Mouse (Mus musculus) midbrain, postnatal 0 days (tissue): ENCODE measurements around the gene I830077J02Rik. TPM values are rescaled to one million over a fixed set of nuclear protein-coding genes. Genes with fewer than 3 reads are reported as not detected.
"Not testable (repeated sequence)": the region's sequence is repeated elsewhere in the genome, so short reads cannot be mapped to it uniquely, and the experiment has no call there.

Source experiments
- ATAC-seq: fragments of 200-750 bp; cut with Nextera tagmentation; 2 replicates; pipeline ENCODE4 v1.8.0; 2017; ENCODE audit warnings: moderate number of reproducible peaks, mild to moderate bottlenecking, moderate TSS enrichment, moderate library complexity; ENCODE audit not compliant: low FRiP score
- DNase-seq: peaks from one replicate; pipeline ENCODE4 v3.0.0-alpha.2; 2015; ENCODE audit warnings: low spot score
- H3K27ac ChIP-seq: fragments of 300-500 bp; sonication (generic); 2 replicates; pipeline ENCODE4 v1.5.1; 2014; ENCODE audit warnings: low read depth, mild to moderate bottlenecking, low read length, mixed read lengths
- H3K27me3 ChIP-seq: fragments of 300-500 bp; sonication (generic); 2 replicates; pipeline ENCODE4 v1.6.1; 2014; ENCODE audit warnings: low read length, control low read depth, mixed read lengths; ENCODE audit not compliant: insufficient read depth
- H3K36me3 ChIP-seq: fragments of 300-500 bp; sonication (generic); 2 replicates; pipeline ENCODE4 v1.6.1; 2014; ENCODE audit warnings: low read length, control low read depth, mixed read lengths; ENCODE audit not compliant: insufficient read depth
- H3K4me1 ChIP-seq: fragments of 300-500 bp; sonication (generic); 2 replicates; pipeline ENCODE4 v1.6.1; 2014; ENCODE audit warnings: mild to moderate bottlenecking, control low read depth, antibody characterized with exemption, low read length, mixed read lengths; ENCODE audit not compliant: insufficient read depth
- H3K4me2 ChIP-seq: fragments of 300-500 bp; sonication (generic); 2 replicates; pipeline ENCODE4 v1.6.1; 2014; ENCODE audit warnings: low read depth, mild to moderate bottlenecking, low read length, mixed read lengths; ENCODE audit not compliant: poor library complexity, severe bottlenecking
- H3K4me3 ChIP-seq: fragments of 300-500 bp; sonication (generic); 2 replicates; pipeline ENCODE4 v1.5.1; 2014; ENCODE audit warnings: low read depth, mild to moderate bottlenecking, low read length, moderate library complexity
- H3K9ac ChIP-seq: fragments of 300-500 bp; sonication (generic); replicated peaks from 2 replicates; pipeline ENCODE4 v1.6.1; 2014; ENCODE audit warnings: mild to moderate bottlenecking, low read length, moderate library complexity, mixed read lengths; ENCODE audit not compliant: poor library complexity, severe bottlenecking
- H3K9me3 ChIP-seq: fragments of 300-500 bp; sonication (generic); 2 replicates; pipeline ENCODE4 v1.6.1; 2016; ENCODE audit warnings: low read length, control low read depth
- CTCF ChIP-seq: IDR thresholded peaks from 2 replicates; pipeline ENCODE4 v1.5.1; 2016; ENCODE audit warnings: antibody characterized with exemption, mild to moderate bottlenecking
- WGBS: fragments of 180-500 bp; shearing (Covaris S2); extraction: QIAGEN DNeasy Blood & Tissue Kit; methylation state at CpG from one replicate; pipeline ENCODE4 v1.1.7; 2014; 5-methylcytosine and 5-hydroxymethylcytosine counted together
- polyA plus RNA-seq: library from polyadenylated mRNA; unstranded; fragments of >200 nt; fragmentation: Nextera tagmentation; extraction: Ambion mirVana; gene quantifications from 2 replicates; pipeline ENCODE4 v1.2.1, GENCODE M21; 2015
- total RNA-seq: library from RNA; depleted of rRNA; stranded (reverse); fragments of >200 nt; gene quantifications from 2 replicates; pipeline ENCODE4 v1.2.3, GENCODE M21; 2014

Gene I830077J02Rik
- total and polyA plus RNA-seq, 2 experiments from 2014 or later, result 0.25 to 1.0 TPM

DNA sequence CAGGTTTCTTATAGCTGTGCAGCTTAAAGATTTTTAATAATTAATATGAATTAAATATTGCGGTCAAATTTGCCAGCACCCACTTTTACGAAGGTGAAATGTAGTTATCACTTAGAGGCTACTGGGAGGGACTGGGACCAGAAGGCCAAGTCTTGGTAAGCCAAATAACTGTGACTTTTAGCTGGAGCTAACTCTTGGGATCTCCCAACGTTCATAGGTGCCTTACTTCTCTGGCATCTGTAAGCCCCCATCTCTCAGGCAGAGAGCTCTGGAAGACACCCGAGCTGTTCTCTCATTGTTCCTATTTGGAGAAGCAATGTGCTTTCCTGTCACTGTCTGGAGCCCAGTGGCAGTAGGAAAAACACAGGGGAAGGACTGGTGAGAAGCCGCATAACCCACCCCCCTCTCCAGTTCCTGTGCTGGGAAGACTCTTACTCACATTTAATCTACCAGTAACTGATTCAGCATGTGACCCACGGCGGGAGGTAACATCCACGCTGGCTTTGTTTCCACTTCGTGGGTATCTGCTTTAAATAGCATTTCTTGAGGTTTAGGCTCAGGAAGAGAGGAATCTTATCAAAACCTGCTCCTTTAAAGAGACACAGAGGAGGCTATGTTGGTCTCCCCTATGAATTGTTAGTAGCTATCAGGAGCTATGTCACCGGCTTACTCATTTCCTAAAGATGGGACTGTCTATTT lies 14.7 kb downstream of the I830077J02Rik start:
- no peak for TF ChIP-seq CTCF
- Histone ChIP-seq H3K36me3 (no peaks in the 10 kb centered on the region), H3K9ac (no peak overlapping the region), H3K9me3 (no peaks in the 10 kb centered on the region), H3K4me3 (no peak overlapping the region), H3K27ac (no peak overlapping the region), H3K27me3 (no peaks in the 10 kb centered on the region), H3K4me1 (no peaks in the 10 kb centered on the region), H3K4me2 (no peak overlapping the region)
- ATAC-seq (no peak), DNase-seq (no peak)
- WGBS, result 58% methylated on average over 10 of the region's 10 CpGs

DNA sequence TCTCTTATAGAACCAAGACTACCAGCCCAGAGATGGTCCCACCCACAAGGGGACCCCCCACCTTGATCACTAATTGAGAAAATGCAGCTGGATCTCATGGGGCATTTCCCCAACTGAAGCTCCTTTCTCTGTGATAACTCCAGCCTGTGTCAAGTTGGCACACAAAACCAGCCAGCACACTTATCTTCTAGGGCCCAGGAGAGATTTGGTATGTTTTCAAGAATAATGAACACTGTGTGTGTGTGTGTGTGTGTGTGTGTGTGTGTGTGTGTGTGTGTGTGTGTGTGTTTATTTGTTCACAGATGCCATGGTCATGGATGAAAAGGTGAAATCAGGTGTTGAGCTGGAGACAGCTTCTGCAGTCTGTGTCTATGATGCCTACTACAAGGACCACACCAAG lies 16.0 kb downstream of the I830077J02Rik start:
- H3K9me3 ChIP-seq, H3K4me1 ChIP-seq, H3K4me2 ChIP-seq, ATAC-seq, H3K27me3 ChIP-seq, H3K9ac ChIP-seq, H3K27ac ChIP-seq, H3K36me3 ChIP-seq, H3K4me3 ChIP-seq, DNase-seq: not testable (repeated sequence)

DNA sequence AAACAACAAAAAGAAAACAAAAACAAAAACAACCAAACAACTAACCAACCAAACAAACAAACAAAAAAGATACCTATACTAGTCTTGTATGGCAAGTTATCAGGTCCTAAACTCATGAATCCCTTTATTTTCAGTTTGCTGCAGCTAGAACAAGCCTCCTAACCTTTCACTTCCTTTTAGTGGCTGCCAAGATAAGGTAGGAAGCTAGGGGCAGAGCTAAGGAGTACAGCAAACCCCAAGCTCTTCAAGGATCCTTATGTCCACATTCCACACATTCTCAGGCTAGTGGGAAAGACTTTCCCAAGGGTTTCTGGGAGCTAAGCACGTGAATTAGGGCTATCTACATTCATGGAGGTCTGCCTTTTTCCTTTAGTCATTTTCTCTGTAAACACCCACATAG lies 17.2 kb downstream of the I830077J02Rik start:
- Histone ChIP-seq H3K9me3 (no peaks in the 10 kb centered on the region), H3K4me1 (no peaks in the 10 kb centered on the region), H3K27ac (no peak overlapping the region), H3K27me3 (no peaks in the 10 kb centered on the region), H3K4me2 (no peak overlapping the region), H3K4me3 (no peak overlapping the region), H3K9ac (no peak overlapping the region), H3K36me3 (no peaks in the 10 kb centered on the region)
- ATAC-seq (no peak), DNase-seq (no peak)
- 41% methylated on average over 1 of the region's 1 CpGs for WGBS
- TF ChIP-seq CTCF, result no peak

DNA sequence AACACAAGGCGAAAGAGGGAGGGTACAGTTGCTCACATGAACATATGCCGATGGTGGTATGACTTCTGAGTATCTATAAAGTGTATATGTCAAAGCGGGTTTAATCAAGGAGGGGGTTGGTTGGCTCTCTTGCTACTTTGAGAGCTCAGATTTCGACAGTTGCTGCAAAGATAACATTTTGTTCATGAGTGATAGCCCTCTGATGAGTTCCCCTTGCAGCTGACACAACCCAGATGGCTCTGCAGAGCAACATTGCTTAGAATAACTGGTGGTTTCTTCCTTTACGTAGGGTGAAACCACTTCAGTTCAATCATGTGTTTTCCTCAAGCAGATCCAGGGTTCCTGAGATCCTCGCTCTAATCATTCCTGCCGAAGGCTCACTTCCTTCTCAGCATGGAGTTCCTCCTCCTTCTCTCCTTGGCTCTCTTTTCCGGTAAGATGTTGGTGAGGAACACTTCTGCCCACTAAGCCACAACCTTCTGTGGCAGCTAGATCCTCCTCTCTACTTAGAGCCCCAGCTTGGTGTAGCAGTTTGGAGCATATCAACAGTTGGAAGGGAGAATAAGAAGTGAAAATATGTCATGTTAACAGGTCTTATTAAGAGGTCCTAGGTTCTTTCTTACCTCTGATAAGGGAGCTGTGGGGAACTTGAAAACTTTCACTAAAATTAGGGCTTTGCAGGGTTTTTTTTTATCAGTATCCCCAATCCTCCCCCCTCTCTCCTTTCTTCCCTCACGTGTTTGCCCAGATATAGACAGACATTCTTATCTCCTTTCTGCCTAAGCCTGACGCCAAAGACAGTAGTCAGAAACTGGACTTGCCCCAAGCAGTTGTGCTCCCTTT lies 18.4 kb downstream of the I830077J02Rik start:
- Histone ChIP-seq H3K4me2 (no peak overlapping the region), H3K27ac (no peak overlapping the region), H3K9ac (no peak overlapping the region), H3K36me3 (no peaks in the 10 kb centered on the region), H3K9me3 (no peaks in the 10 kb centered on the region), H3K4me3 (no peak overlapping the region), H3K4me1 (no peaks in the 10 kb centered on the region), H3K27me3 (no peaks in the 10 kb centered on the region)
- no peak for TF ChIP-seq CTCF
- DNase-seq (no peak), ATAC-seq (no peak)
- WGBS, result 82% methylated on average over 10 of the region's 10 CpGs

DNA sequence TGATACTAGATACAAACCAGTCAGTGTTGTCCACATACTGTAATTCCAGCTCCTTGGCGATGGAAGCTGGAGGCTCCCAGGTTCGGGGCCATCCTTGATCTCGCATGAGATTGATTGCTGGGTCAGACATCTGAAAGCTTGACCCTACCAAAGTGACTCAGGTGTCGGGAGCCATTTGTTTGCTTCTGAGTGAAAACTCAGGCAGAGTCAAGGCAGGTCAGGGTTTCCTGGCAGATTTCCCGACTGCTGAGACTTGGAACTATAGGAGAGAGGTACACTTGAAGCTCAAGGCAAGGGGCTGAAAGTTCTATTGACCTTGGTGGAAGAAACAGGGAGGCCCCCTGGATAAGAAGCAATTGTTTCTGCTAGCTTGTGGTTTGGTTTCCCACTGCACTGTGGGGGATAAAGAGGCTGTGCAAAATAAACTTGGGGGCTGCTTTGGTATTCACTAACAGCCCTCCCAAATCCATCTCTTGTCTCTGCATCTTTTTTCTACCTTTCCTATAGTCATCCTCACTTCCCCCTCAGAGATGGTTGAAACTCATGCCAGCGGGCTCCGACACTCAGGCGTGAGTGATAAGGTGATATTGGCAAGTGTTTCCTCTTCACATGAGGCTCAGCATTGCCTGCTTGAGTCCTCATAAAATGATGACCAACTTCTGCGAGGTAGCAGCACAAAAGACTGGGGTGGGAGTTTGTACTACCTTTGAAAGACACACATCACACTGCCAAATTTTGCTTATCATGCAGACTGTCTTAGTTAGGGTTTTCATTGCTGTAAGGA lies 20.2 kb downstream of the I830077J02Rik start:
- DNase-seq (no peak), ATAC-seq (no peak)
- H3K4me2 ChIP-seq, result no peak overlapping the region
- TF ChIP-seq CTCF, result no peak
- H3K27me3 ChIP-seq, result no peaks in the 10 kb centered on the region
- no peaks in the 10 kb centered on the region for H3K9me3 ChIP-seq
- 88% methylated on average over 9 of the region's 9 CpGs for WGBS
- H3K4me1 ChIP-seq, result no peaks in the 10 kb centered on the region
- H3K36me3 ChIP-seq, result no peaks in the 10 kb centered on the region
- no peak overlapping the region for H3K27ac ChIP-seq
- no peak overlapping the region for H3K4me3 ChIP-seq
- no peak overlapping the region for H3K9ac ChIP-seq
